Mouse (Mus musculus) bone marrow, adult 2 months (tissue): ENCODE results near the gene Denr. TPM values are rescaled to one million over a fixed set of nuclear protein-coding genes. Genes with fewer than 3 reads are reported as not detected.

Experiments
- H3K27ac ChIP-seq: fragments of 200-500 bp; 2 replicates; pipeline ENCODE4 v1.5.1; 2012; ENCODE audit warnings: low read depth, mild to moderate bottlenecking, control low read depth, inconsistent platforms, low read length; ENCODE audit not compliant: control insufficient read depth, poor library complexity, insufficient read depth
- H3K4me1 ChIP-seq: fragments of 200-500 bp; 2 replicates; pipeline ENCODE4 v1.6.1; 2011; ENCODE audit warnings: low read length; ENCODE audit not compliant: control insufficient read depth, insufficient read depth
- H3K4me3 ChIP-seq: fragments of 200-500 bp; replicated peaks from 2 replicates; pipeline ENCODE3; 2011; ENCODE audit warnings: mild to moderate bottlenecking, low read depth, low read length, control low read depth; ENCODE audit not compliant: control insufficient read depth
- CTCF ChIP-seq: fragments of 200-500 bp; IDR thresholded peaks from 2 replicates; pipeline ENCODE4 v1.5.1; 2011; ENCODE audit warnings: low read length, control low read depth; ENCODE audit not compliant: control insufficient read depth, insufficient read depth
- POLR2A ChIP-seq: fragments of 200-500 bp; IDR thresholded peaks from 2 replicates; pipeline ENCODE4 v1.6.1; 2011; ENCODE audit warnings: low read depth, mild to moderate bottlenecking, control low read depth, low read length, borderline replicate concordance; ENCODE audit not compliant: control insufficient read depth
- WGBS: fragments of 180-500 bp; shearing (Covaris S2); methylation state at CpG from one replicate; pipeline ENCODE4 v1.1.7; 2018; 5-methylcytosine and 5-hydroxymethylcytosine counted together
- polyA plus RNA-seq: library from polyadenylated mRNA; stranded (reverse); fragments of >200 nt; gene quantifications from 2 replicates; pipeline ENCODE4 v1.2.4, GENCODE M21; 2011; ENCODE audit warnings: low replicate concordance; ENCODE audit not compliant: missing spikeins, insufficient read depth, insufficient read length

The Denr gene
- polyA plus RNA-seq, 1 experiment = 41.1 TPM

DNA sequence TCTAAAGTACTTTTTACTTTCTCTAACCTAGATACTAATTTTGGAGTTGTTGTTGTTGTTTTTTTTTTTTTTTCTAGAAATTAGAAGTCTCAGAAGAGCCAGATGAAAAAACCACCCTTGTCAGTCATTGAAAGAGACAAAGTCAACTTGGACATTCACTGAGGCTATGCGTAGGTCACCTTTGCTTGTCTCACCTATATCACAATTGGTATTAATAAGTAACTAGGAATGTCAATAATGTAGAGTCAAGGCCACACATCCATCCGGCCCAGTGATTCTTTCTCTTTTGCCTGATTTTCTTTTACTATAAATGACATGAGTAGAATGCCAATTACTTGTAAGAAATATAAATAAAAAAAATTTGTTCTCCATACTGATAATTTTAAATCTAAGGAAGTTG lies 59.8 kb downstream of the Denr start:
- Histone ChIP-seq H3K4me1 (peaks cover 2% of the 10 kb centered on the region), H3K27ac (no peak overlapping the region), H3K4me3 (no peak overlapping the region)
- TF ChIP-seq CTCF = no peak
- TF ChIP-seq POLR2A = no peak
- WGBS = 85% methylated on average over 2 of the region's 2 CpGs

DNA sequence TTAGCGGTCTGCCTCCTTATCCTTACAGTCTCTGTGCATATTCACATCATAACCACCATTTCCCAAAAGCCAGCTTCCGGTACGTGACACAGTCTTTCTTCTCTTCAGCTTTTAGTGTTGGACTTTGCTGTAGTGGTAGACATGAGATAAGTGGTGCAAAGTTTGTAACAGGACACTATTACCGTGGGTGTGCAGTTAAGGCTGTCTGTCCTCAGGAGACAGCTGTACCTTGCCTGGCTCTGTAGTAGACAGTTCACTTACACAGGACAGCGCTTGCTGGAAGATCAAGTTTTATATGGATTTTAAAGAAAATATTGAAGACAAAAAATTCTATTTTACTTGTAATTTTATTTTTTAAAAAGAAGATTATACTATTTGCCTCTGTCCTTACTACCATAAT lies 61.5 kb downstream of the Denr start:
- Histone ChIP-seq H3K4me3 (no peak overlapping the region), H3K27ac (no peak overlapping the region), H3K4me1 (peaks cover 4% of the 10 kb centered on the region)
- no peak for TF ChIP-seq POLR2A
- 82% methylated on average over 5 of the region's 5 CpGs for WGBS

DNA sequence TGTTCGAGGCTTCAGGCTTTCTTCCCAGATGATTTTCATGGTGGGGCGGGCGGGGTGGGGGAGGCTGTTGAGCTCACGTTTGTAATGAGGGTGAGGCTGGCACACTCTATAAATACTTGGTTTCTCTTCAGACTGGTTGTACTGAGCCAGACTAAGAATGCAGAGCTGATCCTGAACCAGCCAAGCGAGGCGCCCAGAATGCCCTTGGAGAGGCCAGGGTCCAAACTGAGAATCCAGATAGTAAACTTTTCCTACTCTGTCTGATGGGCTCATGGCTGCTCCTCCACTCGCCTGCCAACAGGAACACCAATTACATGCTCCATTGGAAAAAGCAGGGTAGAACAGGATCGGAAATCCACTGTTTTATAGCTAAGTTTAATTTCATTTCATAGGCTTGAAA lies 62.2 kb downstream of the Denr start:
- Histone ChIP-seq H3K4me3 (no peak overlapping the region), H3K4me1 (peaks cover 4% of the 10 kb centered on the region), H3K27ac (no peak overlapping the region)
- TF ChIP-seq POLR2A = no peak
- TF ChIP-seq CTCF = no peak
- WGBS = 79% methylated on average over 8 of the region's 8 CpGs

DNA sequence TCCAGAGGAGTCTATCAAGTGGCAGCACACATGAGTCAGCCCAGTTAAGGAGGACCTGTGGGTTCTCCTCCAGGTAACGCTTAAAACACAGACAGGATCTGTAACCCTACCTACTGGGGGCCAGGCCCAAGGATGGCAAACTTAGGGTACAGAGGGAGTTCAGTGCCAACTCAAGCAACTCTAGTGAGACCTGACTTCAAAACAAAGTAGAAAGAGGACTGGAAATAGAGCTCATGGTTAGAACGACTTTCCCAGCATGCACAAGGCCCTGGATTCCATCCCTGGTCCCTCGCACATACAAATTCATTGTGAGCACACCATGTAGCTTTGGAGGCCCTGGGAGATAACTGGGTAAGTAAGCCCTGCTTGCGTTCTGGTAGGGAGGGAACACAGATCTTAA lies 63.6 kb downstream of the Denr start:
- no peak for TF ChIP-seq CTCF
- TF ChIP-seq POLR2A = no peak
- Histone ChIP-seq H3K27ac (no peak overlapping the region; the same call in 1 of the 2 replicates), H3K4me1 (peaks cover 4% of the 10 kb centered on the region), H3K4me3 (no peak overlapping the region)
- WGBS = 70% methylated on average over 4 of the region's 4 CpGs

DNA sequence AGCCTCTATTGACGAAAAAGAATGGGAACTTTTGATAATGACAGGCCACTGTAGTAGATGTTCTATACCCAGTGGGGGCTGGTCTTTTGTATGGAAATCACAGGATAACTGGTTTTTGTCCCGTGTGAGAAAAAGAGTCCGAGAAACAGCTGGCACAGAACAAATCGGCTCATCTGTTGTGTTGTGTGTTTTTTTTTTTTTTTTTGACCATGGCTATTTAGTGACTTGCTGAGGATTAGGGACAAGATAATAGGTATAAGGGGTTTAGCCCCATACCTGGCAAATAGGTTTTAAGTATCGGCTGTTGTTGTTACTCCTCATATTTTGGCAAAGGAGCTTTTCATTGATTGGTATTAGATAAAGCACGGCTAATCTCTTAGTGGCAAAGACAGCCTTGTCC lies 65.5 kb downstream of the Denr start:
- Histone ChIP-seq H3K27ac (no peak overlapping the region), H3K4me3 (no peak overlapping the region), H3K4me1 (peaks cover 7% of the 10 kb centered on the region)
- WGBS = 63% methylated on average over 6 of the region's 6 CpGs
- TF ChIP-seq CTCF = no peak
- no peak for TF ChIP-seq POLR2A

DNA sequence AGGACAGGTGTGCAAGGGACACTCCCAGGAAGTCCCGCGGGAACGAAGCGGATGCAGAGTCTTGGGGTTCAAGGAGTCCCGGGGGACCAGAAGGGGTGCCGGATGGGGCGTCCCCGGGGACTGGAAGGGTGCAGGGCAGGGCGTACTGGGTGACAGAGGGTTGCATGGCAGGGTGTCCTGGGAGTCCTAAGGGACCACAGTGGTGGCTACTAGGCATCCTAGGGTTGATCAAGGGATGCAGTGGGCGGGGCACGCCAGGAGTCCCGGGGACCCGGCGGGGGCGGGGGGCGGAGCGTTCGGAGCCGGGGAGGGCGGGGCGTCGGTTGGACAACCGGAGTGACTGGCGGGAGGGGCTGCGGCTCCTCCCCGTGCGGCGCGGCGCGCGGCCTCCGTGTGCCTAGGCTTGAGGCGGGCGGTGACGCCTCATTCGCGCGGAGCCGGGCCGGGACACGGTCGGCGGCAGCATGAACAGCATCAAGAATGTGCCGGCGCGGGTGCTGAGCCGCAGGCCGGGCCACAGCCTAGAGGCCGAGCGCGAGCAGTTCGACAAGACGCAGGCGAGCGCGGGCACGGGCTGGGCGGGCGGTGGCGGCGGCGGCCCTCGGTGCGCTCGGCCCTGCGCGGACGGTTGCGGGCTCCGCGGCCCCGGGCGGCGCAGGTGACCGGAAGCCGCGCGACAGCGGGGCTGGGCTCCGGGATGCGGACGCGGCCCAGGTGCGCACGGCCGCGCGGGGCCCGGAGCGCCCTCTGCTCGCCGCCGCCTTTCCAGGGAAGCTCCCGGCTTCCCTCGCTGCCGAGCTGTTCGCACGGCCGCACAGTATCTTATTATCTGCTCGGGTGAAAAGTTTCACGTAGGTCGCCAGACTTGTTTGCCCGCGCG lies 66.6 kb downstream of the Denr start, which contains the start of gene Hip1r:
TSS of gene Hip1r (plus strand) at position 330 of the 880 bp plus-strand sequence.
- 3% methylated on average over 105 of the region's 106 CpGs for WGBS
- peaks cover 7% of the 10 kb centered on the region for H3K4me1 ChIP-seq
- peak within 1 kb of the TSS; percentile 84 for H3K4me3 ChIP-seq
- TF ChIP-seq POLR2A (peak; percentile 85; the same call in 1 of the 2 replicates), CTCF (no peak)
- peak within 1 kb of the TSS; percentile 97 for H3K27ac ChIP-seq

DNA sequence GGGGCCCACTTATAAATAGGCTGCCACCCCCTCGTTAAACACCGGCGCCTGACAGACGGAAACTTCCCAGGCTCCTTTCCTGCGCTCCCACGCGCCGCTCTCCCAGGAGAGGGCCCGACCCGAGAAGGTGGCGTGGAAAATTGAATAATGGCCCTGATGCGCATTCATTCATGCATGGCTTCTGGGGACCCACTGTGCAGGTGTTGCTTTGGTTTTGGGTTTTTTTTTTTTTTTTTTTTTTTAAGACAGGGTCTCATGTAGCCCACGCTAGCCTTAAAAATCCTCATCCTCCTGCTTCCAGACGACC lies 67.2 kb downstream of the Denr start:
- H3K4me1 ChIP-seq = peaks cover 8% of the 10 kb centered on the region

DNA sequence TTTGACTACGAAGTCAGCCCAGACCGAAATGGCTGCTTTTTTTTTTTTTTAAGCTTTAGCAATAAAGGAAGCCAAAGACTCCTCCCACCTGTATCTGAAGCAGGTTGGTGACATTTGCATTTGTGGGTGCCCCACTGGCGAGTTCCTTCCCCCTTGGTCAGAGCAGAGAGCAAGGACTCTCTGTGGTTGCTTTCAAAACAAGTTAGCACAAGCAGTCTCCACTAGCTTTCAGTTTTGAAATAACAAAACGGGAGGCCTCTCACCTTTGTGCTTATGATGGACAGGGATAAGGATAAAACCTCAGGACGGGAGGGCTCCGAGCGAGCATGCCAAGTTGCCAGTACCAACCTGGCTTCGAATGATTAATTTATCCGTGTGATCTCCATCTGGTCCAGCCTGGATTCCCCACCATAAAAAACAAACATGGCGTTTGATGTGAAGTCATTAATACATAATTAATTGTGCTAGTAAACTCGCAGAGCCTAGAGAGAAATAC lies 67.7 kb downstream of the Denr start:
- peak overlapping the region; percentile 73 for H3K4me3 ChIP-seq
- TF ChIP-seq POLR2A (no peak), CTCF (no peak)
- H3K27ac ChIP-seq = peak overlapping the region; percentile 90
- WGBS = 6% methylated on average over 11 of the region's 11 CpGs
- peaks cover 9% of the 10 kb centered on the region for H3K4me1 ChIP-seq

More for the DNA sequence above, 67.2 kb downstream of the Denr start:
- WGBS = 0% methylated on average over 14 of the region's 14 CpGs
- TF ChIP-seq CTCF (no peak), POLR2A (no peak)
- peak overlapping the region; percentile 84 for H3K4me3 ChIP-seq
- peak overlapping the region; percentile 97 for H3K27ac ChIP-seq
